Mouse (Mus musculus) midbrain, embryonic 16.5 days (tissue): ENCODE data around the gene Tmem120b. TPM values are rescaled to one million over a fixed set of nuclear protein-coding genes. Genes with fewer than 3 reads are reported as not detected.

ENCODE experiments used
- ATAC-seq: fragments of 200-750 bp; cut with Nextera tagmentation; 2 replicates; pipeline ENCODE4 v1.8.0; 2017; ENCODE audit warnings: moderate TSS enrichment
- H3K27ac ChIP-seq: fragments of 300-500 bp; sonication (generic); 2 replicates; pipeline ENCODE4 v1.5.1; 2014; ENCODE audit warnings: mild to moderate bottlenecking, low read length, mixed read lengths
- H3K27me3 ChIP-seq: fragments of 300-500 bp; sonication (generic); 2 replicates; pipeline ENCODE4 v1.6.1; 2014; ENCODE audit warnings: low read depth, low read length, mixed read lengths; ENCODE audit not compliant: control insufficient read depth, insufficient read depth
- H3K36me3 ChIP-seq: fragments of 300-500 bp; sonication (generic); 2 replicates; pipeline ENCODE4 v1.6.1; 2014; ENCODE audit warnings: mild to moderate bottlenecking, low read length, moderate library complexity, mixed read lengths; ENCODE audit not compliant: control insufficient read depth, insufficient read depth
- H3K4me1 ChIP-seq: fragments of 300-500 bp; sonication (generic); 2 replicates; pipeline ENCODE4 v1.6.1; 2014; ENCODE audit warnings: mild to moderate bottlenecking, low read length, mixed read lengths; ENCODE audit not compliant: control insufficient read depth, insufficient read depth
- H3K4me2 ChIP-seq: fragments of 300-500 bp; sonication (generic); 2 replicates; pipeline ENCODE4 v1.6.1; 2014; ENCODE audit warnings: mild to moderate bottlenecking, low read length, mixed read lengths
- H3K4me3 ChIP-seq: fragments of 300-500 bp; sonication (generic); 2 replicates; pipeline ENCODE4 v1.5.1; 2014; ENCODE audit warnings: low read depth, mild to moderate bottlenecking, low read length, moderate library complexity, mixed read lengths
- H3K9ac ChIP-seq: fragments of 300-500 bp; sonication (generic); 2 replicates; pipeline ENCODE4 v1.6.1; 2014; ENCODE audit warnings: low read depth, low read length, mixed read lengths
- H3K9me3 ChIP-seq: fragments of 300-500 bp; sonication (generic); replicated peaks from 2 replicates; pipeline ENCODE4 v1.6.1; 2014; ENCODE audit warnings: mild to moderate bottlenecking, low read length, mixed read lengths; ENCODE audit not compliant: control insufficient read depth, poor library complexity, severe bottlenecking
- WGBS: fragments of 180-500 bp; shearing (Covaris S2); extraction: QIAGEN DNeasy Blood & Tissue Kit; methylation state at CpG from one replicate; pipeline ENCODE4 v1.1.7; 2014; 5-methylcytosine and 5-hydroxymethylcytosine counted together
- polyA plus RNA-seq: library from polyadenylated mRNA; unstranded; fragments of >200 nt; fragmentation: Nextera tagmentation; extraction: Ambion mirVana; gene quantifications from 2 replicates; pipeline ENCODE4 v1.2.1, GENCODE M21; 2015

Tmem120b gene
- polyA plus RNA-seq, 1 experiment from 2014 or later, result 16.9 TPM

- H3K9ac ChIP-seq, result no peak overlapping the region
- peaks cover 3% of the 10 kb centered on the region for H3K4me1 ChIP-seq
- no peak overlapping the region for H3K4me2 ChIP-seq
- H3K9me3 ChIP-seq, result no peaks in the 10 kb centered on the region
- no peaks in the 10 kb centered on the region for H3K36me3 ChIP-seq
- no peak; the same call in 1 of the 2 replicates for ATAC-seq
- no peak overlapping the region for H3K4me3 ChIP-seq
- H3K27ac ChIP-seq, result no peak overlapping the region
- 38% methylated on average over 7 of the region's 7 CpGs for WGBS
- no peaks in the 10 kb centered on the region for H3K27me3 ChIP-seq
Observed at GRCm38 (mm10) chr5:123114924-123115323, 46.7 kb downstream of the Tmem120b start.

GRCm38 (mm10) chr5:123116080-123116479 lies 47.9 kb downstream of the Tmem120b start:
- ATAC-seq, result no peak
- no peak overlapping the region for H3K9ac ChIP-seq
- no peak overlapping the region for H3K4me2 ChIP-seq
- H3K36me3 ChIP-seq, result no peaks in the 10 kb centered on the region
- no peaks in the 10 kb centered on the region for H3K4me1 ChIP-seq
- H3K27ac ChIP-seq, result no peak overlapping the region
- H3K27me3 ChIP-seq, result no peaks in the 10 kb centered on the region
- H3K9me3 ChIP-seq, result no peaks in the 10 kb centered on the region
- no peak overlapping the region for H3K4me3 ChIP-seq
- WGBS, result 69% methylated on average over 8 of the region's 8 CpGs

- H3K9me3 ChIP-seq, result no peaks in the 10 kb centered on the region
- no peak overlapping the region for H3K27ac ChIP-seq
- no peak for ATAC-seq
- H3K4me2 ChIP-seq, result no peak overlapping the region
- H3K27me3 ChIP-seq, result no peaks in the 10 kb centered on the region
- H3K36me3 ChIP-seq, result 0 out of 2 replicates have a peak, but pooled peaks cover 1% of the 10 kb centered on the region
- no peak overlapping the region for H3K4me3 ChIP-seq
- no peak overlapping the region for H3K9ac ChIP-seq
- H3K4me1 ChIP-seq, result no peaks in the 10 kb centered on the region
- 14% methylated on average over 10 of the region's 10 CpGs for WGBS
Observed at GRCm38 (mm10) chr5:123117257-123117656, 49.0 kb downstream of the Tmem120b start.

GRCm38 (mm10) chr5:123117773-123118172 lies 49.6 kb downstream of the Tmem120b start:
- Histone ChIP-seq H3K9me3 (no peaks in the 10 kb centered on the region), H3K36me3 (0 out of 2 replicates have a peak, but pooled peaks cover 2% of the 10 kb centered on the region), H3K4me2 (no peak overlapping the region), H3K9ac (no peak overlapping the region), H3K27me3 (no peaks in the 10 kb centered on the region), H3K27ac (no peak overlapping the region), H3K4me1 (no peaks in the 10 kb centered on the region), H3K4me3 (no peak overlapping the region)
- 82% methylated on average over 8 of the region's 8 CpGs for WGBS
- ATAC-seq, result no peak

GRCm38 (mm10) chr5:123118826-123119225 lies 50.6 kb downstream of the Tmem120b start:
- no peaks in the 10 kb centered on the region for H3K4me1 ChIP-seq
- H3K4me2 ChIP-seq, result no peak overlapping the region
- H3K4me3 ChIP-seq, result no peak overlapping the region
- ATAC-seq, result no peak
- H3K27ac ChIP-seq, result no peak overlapping the region
- H3K9me3 ChIP-seq, result no peaks in the 10 kb centered on the region
- no peaks in the 10 kb centered on the region for H3K27me3 ChIP-seq
- 0 out of 2 replicates have a peak, but pooled peaks cover 2% of the 10 kb centered on the region for H3K36me3 ChIP-seq
- 83% methylated on average over 10 of the region's 10 CpGs for WGBS
- H3K9ac ChIP-seq, result no peak overlapping the region

GRCm38 (mm10) chr5:123120624-123121215 lies 52.5 kb downstream of the Tmem120b start:
- Histone ChIP-seq H3K4me1 (no peaks in the 10 kb centered on the region), H3K9me3 (no peaks in the 10 kb centered on the region), H3K4me2 (no peak overlapping the region), H3K27me3 (no peaks in the 10 kb centered on the region), H3K27ac (no peak overlapping the region), H3K36me3 (0 out of 2 replicates have a peak, but pooled peaks cover 2% of the 10 kb centered on the region), H3K9ac (no peak overlapping the region), H3K4me3 (no peak overlapping the region)
- 52% methylated on average over 7 of the region's 7 CpGs for WGBS
- ATAC-seq, result no peak

GRCm38 (mm10) chr5:123122181-123122580 lies 54.0 kb downstream of the Tmem120b start:
- Histone ChIP-seq H3K9ac (no peak overlapping the region), H3K27ac (no peak overlapping the region), H3K36me3 (0 out of 2 replicates have a peak, but pooled peaks cover 2% of the 10 kb centered on the region), H3K9me3 (no peaks in the 10 kb centered on the region), H3K4me2 (no peak overlapping the region), H3K27me3 (no peaks in the 10 kb centered on the region), H3K4me1 (no peaks in the 10 kb centered on the region), H3K4me3 (no peak overlapping the region)
- ATAC-seq, result no peak
- 91% methylated on average over 4 of the region's 4 CpGs for WGBS

- no peak for ATAC-seq
- H3K4me2 ChIP-seq, result no peak overlapping the region
- H3K4me3 ChIP-seq, result no peak overlapping the region
- no peaks in the 10 kb centered on the region for H3K9me3 ChIP-seq
- H3K36me3 ChIP-seq, result 0 out of 2 replicates have a peak, but pooled peaks cover 9% of the 10 kb centered on the region
- H3K9ac ChIP-seq, result no peak overlapping the region
- H3K4me1 ChIP-seq, result no peaks in the 10 kb centered on the region
- H3K27ac ChIP-seq, result no peak overlapping the region
- H3K27me3 ChIP-seq, result no peaks in the 10 kb centered on the region
- WGBS, result 86% methylated on average over 6 of the region's 6 CpGs
Observed at GRCm38 (mm10) chr5:123125105-123125504, 56.9 kb downstream of the Tmem120b start.

GRCm38 (mm10) chr5:123125638-123126406 lies 57.6 kb downstream of the Tmem120b start:
- no peak overlapping the region for H3K4me3 ChIP-seq
- no peaks in the 10 kb centered on the region for H3K27me3 ChIP-seq
- no peaks in the 10 kb centered on the region for H3K4me1 ChIP-seq
- H3K9ac ChIP-seq, result no peak overlapping the region
- H3K27ac ChIP-seq, result no peak overlapping the region
- ATAC-seq, result no peak
- H3K36me3 ChIP-seq, result 0 out of 2 replicates have a peak, but pooled peaks cover 9% of the 10 kb centered on the region
- no peak overlapping the region for H3K4me2 ChIP-seq
- no peaks in the 10 kb centered on the region for H3K9me3 ChIP-seq
- WGBS, result 88% methylated on average over 18 of the region's 18 CpGs
